Mouse (Mus musculus) adrenal gland, adult 2 months (tissue): ENCODE results near the gene Gimap8. TPM values are rescaled to one million over a fixed set of nuclear protein-coding genes. Genes with fewer than 3 reads are reported as not detected.

ENCODE experiments used
- DNase-seq: peaks from one replicate; pipeline ENCODE4 v3.0.0; 2021
- polyA plus RNA-seq: library from polyadenylated mRNA; depleted of rRNA; stranded (reverse); fragments of >200 nt; gene quantifications from 2 replicates; pipeline ENCODE4 v1.2.3, GENCODE M21; 2012
- total RNA-seq, 2 experiments: library from RNA; stranded (reverse); gene quantifications; 2 replicates each; pipeline ENCODE4 v1.2.3; 2021

Gene Gimap8
- total and polyA plus RNA-seq, 3 experiments, result 1.2 to 12.6 (median 7.8) TPM

GRCm38 (mm10) chr6:48637811-48638500 is 9.1 kb upstream of the Gimap8 start:
- DNase-seq, result no peak

GRCm38 (mm10) chr6:48638553-48638952 is 8.5 kb upstream of the Gimap8 start:
- DNase-seq, result no peak

- no peak for DNase-seq
Measured at GRCm38 (mm10) chr6:48641391-48641790, 5.6 kb upstream of the Gimap8 start.

GRCm38 (mm10) chr6:48642764-48643292 is 4.2 kb upstream of the Gimap8 start:
- DNase-seq, result peak; percentile 30

GRCm38 (mm10) chr6:48645660-48646308 is 1.2 kb upstream of the Gimap8 start:
- DNase-seq, result peak; percentile 75

GRCm38 (mm10) chr6:48646309-48646690 is 734 bp upstream of the Gimap8 start:
- no peak for DNase-seq

GRCm38 (mm10) chr6:48647611-48648010 is 577 bp downstream of the Gimap8 start:
- DNase-seq, result no peak

- no peak for DNase-seq
Measured at GRCm38 (mm10) chr6:48648779-48649178, 1.7 kb downstream of the Gimap8 start.

- no peak for DNase-seq
Measured at GRCm38 (mm10) chr6:48650041-48650440, 3.0 kb downstream of the Gimap8 start.

GRCm38 (mm10) chr6:48658721-48659120 is 11.7 kb downstream of the Gimap8 start:
- no peak for DNase-seq

- no peak for DNase-seq
Measured at GRCm38 (mm10) chr6:48664750-48665149, 17.7 kb downstream of the Gimap8 start.

- no peak for DNase-seq
Measured at GRCm38 (mm10) chr6:48665471-48665870, 18.4 kb downstream of the Gimap8 start.

- DNase-seq, result no peak
Measured at GRCm38 (mm10) chr6:48666159-48666586, 19.1 kb downstream of the Gimap8 start.

- no peak for DNase-seq
Measured at GRCm38 (mm10) chr6:48668022-48668421, 21.0 kb downstream of the Gimap8 start.

GRCm38 (mm10) chr6:48669446-48669969 is 22.5 kb downstream of the Gimap8 start:
- no peak for DNase-seq

- no peak for DNase-seq
Measured at GRCm38 (mm10) chr6:48674291-48675058, 27.4 kb downstream of the Gimap8 start.

- DNase-seq, result no peak
Measured at GRCm38 (mm10) chr6:48675400-48675930, 28.4 kb downstream of the Gimap8 start.

GRCm38 (mm10) chr6:48675931-48676859 is 29.2 kb downstream of the Gimap8 start, which contains the start of gene Gimap9:
Gimap9 (plus strand) TSS chr6:48676129.
- DNase-seq, result peak; percentile 49

GRCm38 (mm10) chr6:48676860-48677415 is 29.9 kb downstream of the Gimap8 start:
- DNase-seq, result no peak
